Mouse (Mus musculus) G1E (cell line): ENCODE measurements around the gene Hemgn.

Experiments
- CTCF ChIP-seq: IDR thresholded peaks from 2 replicates; pipeline ENCODE4 v1.5.1; 2012; ENCODE audit warnings: low read depth, low read length, inconsistent platforms, mixed read lengths
- GATA1 ChIP-seq: IDR thresholded peaks from 2 replicates; pipeline ENCODE4 v1.6.1; 2012; ENCODE audit warnings: borderline replicate concordance, low read length, inconsistent platforms, mixed read lengths
- GATA2 ChIP-seq: IDR thresholded peaks from 2 replicates; pipeline ENCODE4 v1.6.1; 2012; ENCODE audit warnings: low read depth, low read length, inconsistent platforms, borderline replicate concordance
- POLR2AphosphoS5 ChIP-seq: IDR thresholded peaks from 2 replicates; pipeline ENCODE4 v1.6.1; 2012; ENCODE audit warnings: low read depth, low read length, inconsistent platforms; ENCODE audit not compliant: insufficient replicate concordance
- TAL1 ChIP-seq: conservative IDR thresholded peaks from 2 replicates; pipeline ENCODE4 v1.6.1; 2012; ENCODE audit warnings: low read depth, low read length, inconsistent platforms, mixed read lengths

DNA sequence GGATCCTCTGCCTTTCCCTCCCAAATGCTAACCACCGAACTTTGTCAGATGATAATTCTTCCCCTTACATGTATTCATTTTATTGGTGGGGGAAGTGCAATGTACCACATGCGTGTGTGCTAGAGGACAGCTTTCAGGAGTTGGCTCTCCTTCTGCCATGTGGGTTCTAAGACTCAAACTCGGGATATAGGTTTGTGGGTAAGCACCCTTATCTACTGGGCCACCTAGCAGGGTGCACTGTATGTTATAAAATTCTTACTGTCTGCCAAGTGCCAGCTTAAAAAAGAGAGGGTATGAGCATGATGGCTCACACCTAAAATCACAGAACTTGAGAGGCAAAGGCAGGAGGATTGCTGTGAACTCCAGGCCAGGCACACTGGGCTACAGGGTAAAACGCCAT, 14.5 kb downstream of the Hemgn start:
- TF ChIP-seq CTCF = no peak
- TF ChIP-seq GATA1 = no peak
- TF ChIP-seq POLR2AphosphoS5 = no peak
- TF ChIP-seq TAL1 = no peak
- TF ChIP-seq GATA2 = no peak
